Mouse (Mus musculus): ENCODE results near the gene Tcp11l2. TPM values are rescaled to one million over a fixed set of nuclear protein-coding genes. Genes with fewer than 3 reads are reported as not detected.

The Tcp11l2 gene
- polyA plus RNA-seq, 1 experiment from 2014 or later, result 20.0 TPM

DNA sequence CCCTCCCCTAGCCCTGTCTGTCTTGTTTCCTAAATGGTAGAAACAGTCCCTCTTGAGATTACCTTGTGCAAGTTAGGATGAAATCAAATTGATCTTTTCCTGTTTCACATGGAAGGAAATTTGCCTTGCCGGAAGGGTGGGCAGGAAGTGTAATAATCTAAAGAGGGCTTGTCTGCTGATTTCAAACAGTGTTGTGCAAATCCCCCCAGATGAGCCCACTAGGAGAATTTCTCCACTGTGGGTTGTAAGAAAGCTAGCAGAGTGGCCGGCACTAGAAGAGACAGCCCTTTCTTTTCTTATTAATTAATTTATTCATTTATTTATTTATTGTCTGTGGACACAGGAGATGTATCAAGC lies 8.8 kb downstream of the Tcp11l2 start:
- Histone ChIP-seq H3K9ac (no peak overlapping the region), H3K4me2 (replicated peaks) (no peak overlapping the region), H3K27me3 (no peaks in the 10 kb centered on the region), H3K9me3 (replicated peaks) (no peaks in the 10 kb centered on the region), H3K4me1 (no peaks in the 10 kb centered on the region), H3K4me3 (no peak overlapping the region), H3K27ac (no peak overlapping the region), H3K36me3 (no peaks in the 10 kb centered on the region; the same call in 1 of the 2 replicates)
- ATAC-seq (ENCODE audit: low FRiP score), result no peak
- WGBS, result 91% methylated on average over 2 of the region's 2 CpGs

DNA sequence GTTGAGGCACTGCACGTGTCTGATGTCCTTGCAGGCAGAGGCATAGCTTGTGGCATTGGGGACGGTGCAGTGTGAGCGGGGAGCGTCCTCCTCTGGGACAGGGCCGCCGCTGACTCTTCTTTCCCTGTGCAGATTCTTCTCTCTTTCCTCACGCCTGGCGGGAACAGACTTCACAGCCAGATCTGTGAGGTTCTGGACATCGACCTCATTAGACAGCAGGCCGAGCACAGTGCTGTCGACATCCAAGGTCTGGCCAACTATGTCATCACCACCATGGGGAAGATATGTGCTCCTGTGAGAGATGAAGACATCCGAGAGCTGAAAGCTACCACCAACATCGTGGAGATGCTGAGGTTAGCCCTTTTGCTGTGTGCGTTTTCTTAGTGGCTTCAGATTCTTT lies 14.5 kb downstream of the Tcp11l2 start:
- H3K27ac ChIP-seq, result no peak overlapping the region
- no peaks in the 10 kb centered on the region for H3K4me1 ChIP-seq
- H3K9ac ChIP-seq, result no peak overlapping the region
- no peak for ATAC-seq (ENCODE audit: low FRiP score)
- 86% methylated on average over 14 of the region's 14 CpGs for WGBS
- no peak overlapping the region for H3K4me3 ChIP-seq
- peaks cover 7% of the 10 kb centered on the region; the same call in 1 of the 2 replicates for H3K36me3 ChIP-seq
- H3K4me2 ChIP-seq (replicated peaks), result no peak overlapping the region
- H3K27me3 ChIP-seq, result no peaks in the 10 kb centered on the region
- H3K9me3 ChIP-seq (replicated peaks), result no peaks in the 10 kb centered on the region

DNA sequence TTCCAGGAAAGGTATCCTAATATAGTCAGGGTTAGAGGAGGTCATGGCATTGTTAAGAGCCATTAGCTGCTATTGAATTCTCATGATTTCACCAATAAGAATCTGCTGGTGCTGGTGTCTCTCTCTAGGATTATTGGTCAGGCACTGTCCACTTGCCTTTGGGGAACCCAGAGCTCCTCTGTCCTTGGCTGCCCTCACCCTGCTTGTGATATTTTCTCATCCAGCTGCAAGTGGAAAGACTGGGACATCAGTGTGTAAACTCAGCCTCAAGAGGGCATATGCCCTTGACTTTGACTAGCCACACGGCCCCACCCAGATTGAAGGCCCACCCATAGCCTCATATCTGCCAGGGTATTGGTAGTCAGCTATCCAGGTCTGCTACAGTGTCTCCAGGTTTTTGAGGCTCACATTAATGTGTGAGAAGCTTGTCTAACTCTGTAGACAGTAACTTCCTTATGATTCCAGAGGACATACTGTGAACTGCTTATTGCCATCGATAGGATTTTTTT lies 15.3 kb downstream of the Tcp11l2 start:
- H3K4me2 ChIP-seq (replicated peaks), result no peak overlapping the region
- WGBS, result 88% methylated on average over 2 of the region's 2 CpGs

DNA sequence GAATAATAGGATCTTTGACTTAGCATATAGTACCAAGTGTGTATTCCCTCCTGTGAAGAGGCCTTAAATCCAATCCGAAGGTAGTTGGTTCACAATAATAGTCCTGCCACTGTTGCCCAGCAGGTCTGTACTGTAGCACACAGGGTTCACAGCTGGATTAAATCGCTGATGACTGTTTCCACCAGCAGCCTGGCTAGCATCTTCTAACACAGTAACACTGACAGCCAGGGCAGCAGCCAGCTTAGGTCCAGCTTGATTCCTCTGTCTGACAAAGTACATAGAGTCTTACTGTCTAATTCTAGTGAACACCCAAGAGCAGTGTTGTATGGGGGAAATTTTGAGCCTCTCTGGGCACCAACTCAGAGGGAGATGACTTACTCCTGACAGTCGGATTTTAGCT lies 16.3 kb downstream of the Tcp11l2 start:
- no peak for ATAC-seq (ENCODE audit: low FRiP score)
- Histone ChIP-seq H3K27me3 (no peaks in the 10 kb centered on the region), H3K4me3 (no peak overlapping the region), H3K4me2 (replicated peaks) (no peak overlapping the region), H3K9me3 (replicated peaks) (no peaks in the 10 kb centered on the region), H3K27ac (no peak overlapping the region), H3K36me3 (peaks cover 7% of the 10 kb centered on the region; the same call in 1 of the 2 replicates), H3K4me1 (no peaks in the 10 kb centered on the region), H3K9ac (no peak overlapping the region)
- WGBS, result 60% methylated on average over 3 of the region's 3 CpGs

More for the DNA sequence above, 15.3 kb downstream of the Tcp11l2 start:
- no peak overlapping the region for H3K9ac ChIP-seq
- H3K4me3 ChIP-seq, result no peak overlapping the region
- peaks cover 7% of the 10 kb centered on the region; the same call in 1 of the 2 replicates for H3K36me3 ChIP-seq
- H3K4me1 ChIP-seq, result no peaks in the 10 kb centered on the region
- no peaks in the 10 kb centered on the region for H3K9me3 ChIP-seq (replicated peaks)
- no peaks in the 10 kb centered on the region for H3K27me3 ChIP-seq
- ATAC-seq (ENCODE audit: low FRiP score), result no peak
- no peak overlapping the region for H3K27ac ChIP-seq

DNA sequence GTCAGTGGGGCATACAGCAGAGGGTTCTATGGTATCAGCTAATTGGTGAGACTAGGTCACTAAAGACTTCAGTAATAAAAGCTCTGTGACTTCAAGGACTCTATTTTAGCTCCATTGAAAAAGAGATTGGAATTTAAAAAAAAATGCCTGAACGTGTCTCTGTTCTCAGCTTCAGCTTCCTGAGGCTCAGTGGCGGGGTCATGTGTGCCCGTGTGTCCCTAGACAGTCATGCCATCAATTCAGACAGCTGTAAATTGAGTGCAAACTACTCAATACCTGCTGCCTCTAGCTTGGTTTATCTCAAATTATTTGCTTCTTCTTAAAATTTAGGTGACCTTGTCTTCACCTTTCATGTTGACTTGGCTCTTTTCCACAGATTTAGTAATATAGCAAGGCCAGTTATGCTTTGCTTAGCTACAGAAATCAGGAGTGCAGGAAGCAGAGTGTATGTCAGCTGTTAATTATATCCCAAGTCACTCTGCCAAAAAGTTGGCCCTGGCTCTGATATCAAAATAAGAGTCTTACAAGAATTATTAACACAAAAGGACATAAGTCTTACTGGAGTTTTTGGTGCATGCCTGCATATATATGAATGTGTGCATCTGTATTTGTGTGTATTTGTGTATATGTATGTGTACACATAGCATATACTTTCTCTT lies 20.8 kb downstream of the Tcp11l2 start:
- Histone ChIP-seq H3K27ac (no peak overlapping the region), H3K27me3 (no peaks in the 10 kb centered on the region), H3K4me1 (no peaks in the 10 kb centered on the region), H3K9ac (no peak overlapping the region), H3K36me3 (0 out of 2 replicates have a peak, but pooled peaks cover 3% of the 10 kb centered on the region), H3K4me2 (replicated peaks) (no peak overlapping the region), H3K9me3 (replicated peaks) (no peaks in the 10 kb centered on the region), H3K4me3 (no peak overlapping the region)
- 59% methylated on average over 3 of the region's 3 CpGs for WGBS
- ATAC-seq (ENCODE audit: low FRiP score), result no peak

DNA sequence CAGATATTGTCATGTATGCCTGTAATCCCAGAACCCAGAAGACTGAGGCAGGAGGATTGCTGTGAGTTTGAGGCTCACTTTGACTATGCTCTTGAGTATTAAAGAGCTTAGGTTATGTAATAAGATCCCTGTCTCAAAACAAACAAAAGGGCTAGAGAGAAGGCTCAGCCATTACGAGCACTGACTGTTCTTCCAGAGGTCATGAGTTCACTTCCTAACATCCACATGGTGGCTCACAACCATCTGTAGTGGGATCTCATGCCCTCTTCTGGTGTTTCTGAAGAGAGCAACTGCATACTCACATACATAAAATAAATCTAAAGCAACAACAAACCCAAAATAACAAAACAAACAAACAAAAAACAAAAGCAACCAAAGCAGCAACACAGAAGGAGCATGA lies 21.7 kb downstream of the Tcp11l2 start:
- no peaks in the 10 kb centered on the region for H3K27me3 ChIP-seq

DNA sequence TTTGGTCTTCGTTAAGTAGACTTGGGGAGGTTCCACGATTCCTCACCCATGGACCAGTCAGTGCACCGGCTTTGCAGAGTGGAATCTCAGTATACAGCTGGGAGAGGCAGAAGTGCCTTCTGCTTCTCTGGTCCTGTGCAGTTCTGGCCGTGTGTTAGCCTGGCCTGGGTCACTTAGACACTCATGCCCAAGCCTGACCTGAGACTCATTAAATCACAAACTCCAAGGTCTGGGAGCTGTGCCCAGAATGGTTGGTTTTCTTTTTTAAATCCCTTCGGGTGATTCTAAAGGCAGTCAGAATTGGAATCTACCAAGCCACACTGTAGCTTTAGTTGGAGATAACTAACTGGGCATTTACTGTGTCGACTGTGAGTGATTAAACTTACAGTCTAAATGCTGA lies 23.7 kb downstream of the Tcp11l2 start:
- ATAC-seq (ENCODE audit: low FRiP score), result no peak
- no peaks in the 10 kb centered on the region for H3K27me3 ChIP-seq
- no peaks in the 10 kb centered on the region for H3K9me3 ChIP-seq (replicated peaks)
- no peak overlapping the region for H3K4me3 ChIP-seq
- no peak overlapping the region for H3K9ac ChIP-seq
- no peaks in the 10 kb centered on the region for H3K4me1 ChIP-seq
- H3K27ac ChIP-seq, result no peak overlapping the region
- no peak overlapping the region for H3K4me2 ChIP-seq (replicated peaks)
- H3K36me3 ChIP-seq, result no peaks in the 10 kb centered on the region; the same call in 1 of the 2 replicates
- WGBS, result 89% methylated on average over 6 of the region's 6 CpGs

More for the DNA sequence above, 21.7 kb downstream of the Tcp11l2 start:
- 0 out of 2 replicates have a peak, but pooled peaks cover 3% of the 10 kb centered on the region for H3K36me3 ChIP-seq
- no peak overlapping the region for H3K4me2 ChIP-seq (replicated peaks)
- no peaks in the 10 kb centered on the region for H3K4me1 ChIP-seq
- no peak overlapping the region for H3K9ac ChIP-seq
- H3K9me3 ChIP-seq (replicated peaks), result no peaks in the 10 kb centered on the region
- 35% methylated on average over 1 of the region's 1 CpGs for WGBS
- no peak for ATAC-seq (ENCODE audit: low FRiP score)
- no peak overlapping the region for H3K27ac ChIP-seq
- H3K4me3 ChIP-seq, result no peak overlapping the region

DNA sequence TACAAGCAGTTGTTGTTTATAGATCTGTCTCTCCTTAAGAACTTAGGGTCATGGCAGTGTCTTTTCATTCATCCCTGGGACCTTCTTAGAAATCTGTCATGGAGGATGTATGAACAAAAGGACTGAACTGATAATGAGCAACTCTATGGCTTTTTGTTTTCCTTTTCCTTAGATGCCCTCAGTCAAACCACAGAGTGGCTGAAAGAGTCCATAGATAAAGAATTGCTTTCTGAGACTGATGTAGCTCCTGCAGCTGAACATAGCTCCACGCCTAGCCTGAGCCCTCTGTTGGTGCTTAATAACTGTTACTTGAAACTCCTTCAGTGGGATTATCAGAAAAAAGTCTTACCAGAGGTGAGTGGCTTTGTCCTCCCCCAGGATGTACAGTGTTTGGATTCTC lies 27.9 kb downstream of the Tcp11l2 start:
- no peak overlapping the region for H3K4me2 ChIP-seq (replicated peaks)
- WGBS, result 53% methylated on average over 1 of the region's 1 CpGs
- ATAC-seq (ENCODE audit: low FRiP score), result no peak
- no peak overlapping the region for H3K27ac ChIP-seq
- H3K36me3 ChIP-seq, result peaks cover 4% of the 10 kb centered on the region; the same call in 1 of the 2 replicates
- no peaks in the 10 kb centered on the region for H3K9me3 ChIP-seq (replicated peaks)
- H3K9ac ChIP-seq, result no peak overlapping the region
- H3K27me3 ChIP-seq, result no peaks in the 10 kb centered on the region
- no peak overlapping the region for H3K4me3 ChIP-seq
- no peaks in the 10 kb centered on the region for H3K4me1 ChIP-seq

DNA sequence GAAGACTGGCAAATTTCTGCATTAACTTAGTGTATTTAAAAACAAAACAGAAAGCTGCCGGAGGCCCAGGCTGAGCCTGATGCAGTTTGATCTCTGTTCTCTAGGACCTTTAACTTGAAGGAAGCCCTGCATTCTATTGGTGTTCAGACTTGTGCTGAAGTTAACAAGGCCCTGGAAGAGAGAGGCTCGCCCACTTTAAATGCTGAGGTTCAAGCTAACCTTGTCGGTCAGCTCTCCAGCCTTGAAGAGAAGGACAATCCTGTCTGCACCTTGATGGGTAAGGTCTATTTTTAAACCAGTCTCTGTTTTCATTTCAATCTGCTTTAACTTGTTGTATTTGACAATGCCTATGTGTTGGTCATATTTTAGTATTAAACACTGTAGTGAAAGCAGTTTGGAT lies 31.9 kb downstream of the Tcp11l2 start:
- no peaks in the 10 kb centered on the region for H3K4me1 ChIP-seq
- no peaks in the 10 kb centered on the region for H3K9me3 ChIP-seq (replicated peaks)
- H3K4me3 ChIP-seq, result no peak overlapping the region
- peaks cover 4% of the 10 kb centered on the region; the same call in 1 of the 2 replicates for H3K36me3 ChIP-seq
- no peak overlapping the region for H3K9ac ChIP-seq
- ATAC-seq (ENCODE audit: low FRiP score), result no peak
- H3K4me2 ChIP-seq (replicated peaks), result no peak overlapping the region
- 84% methylated on average over 3 of the region's 3 CpGs for WGBS
- no peaks in the 10 kb centered on the region for H3K27me3 ChIP-seq
- no peak overlapping the region for H3K27ac ChIP-seq

DNA sequence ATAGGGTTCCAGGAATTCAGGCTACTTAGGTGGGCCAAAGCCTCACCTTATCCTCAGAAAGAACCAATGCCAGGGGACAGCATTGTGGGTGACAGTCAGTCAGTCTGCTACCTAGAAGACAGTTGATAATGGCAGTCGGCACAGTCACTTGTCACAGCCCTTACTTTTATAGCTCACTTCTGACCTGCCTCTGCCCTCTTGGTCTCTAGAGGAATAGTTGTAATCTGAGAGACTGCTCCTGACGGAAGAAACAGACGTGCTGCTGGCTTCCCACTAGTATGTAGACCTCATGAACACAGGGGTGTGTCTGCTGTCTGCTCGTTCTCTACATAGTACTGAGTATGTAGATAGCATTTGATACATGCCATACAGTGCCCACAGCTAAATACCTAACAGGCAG lies 33.9 kb downstream of the Tcp11l2 start:
- no peak overlapping the region for H3K9ac ChIP-seq
- H3K4me3 ChIP-seq, result no peak overlapping the region
- no peaks in the 10 kb centered on the region for H3K4me1 ChIP-seq
- 0 out of 2 replicates have a peak, but pooled peaks cover 4% of the 10 kb centered on the region for H3K36me3 ChIP-seq
- 65% methylated on average over 4 of the region's 4 CpGs for WGBS
- H3K9me3 ChIP-seq (replicated peaks), result no peaks in the 10 kb centered on the region
- no peak overlapping the region for H3K4me2 ChIP-seq (replicated peaks)
- ATAC-seq (ENCODE audit: low FRiP score), result no peak
- no peaks in the 10 kb centered on the region for H3K27me3 ChIP-seq
- H3K27ac ChIP-seq, result no peak overlapping the region

DNA sequence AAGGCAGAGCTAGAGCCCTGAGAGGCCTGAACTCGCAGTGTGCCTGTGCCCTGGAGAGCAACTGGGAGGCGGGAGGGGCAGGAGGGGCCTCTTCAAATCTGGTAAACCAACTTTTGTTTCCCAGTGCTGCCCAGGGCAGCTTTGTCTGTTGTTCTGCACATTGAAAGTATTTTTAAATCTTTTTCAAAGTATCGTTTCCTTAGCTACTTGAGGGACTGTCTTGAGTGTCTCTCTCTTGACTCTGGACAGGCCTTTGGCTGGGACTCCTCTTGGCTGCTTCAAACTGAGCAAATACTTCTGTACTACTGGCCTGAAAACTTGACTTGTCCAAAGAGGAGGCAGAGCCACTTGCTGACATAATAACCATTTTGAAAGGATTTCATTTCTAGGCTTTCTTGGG lies 34.4 kb downstream of the Tcp11l2 start:
- Histone ChIP-seq H3K27ac (no peak overlapping the region), H3K4me1 (no peaks in the 10 kb centered on the region), H3K36me3 (0 out of 2 replicates have a peak, but pooled peaks cover 4% of the 10 kb centered on the region), H3K4me3 (no peak overlapping the region), H3K4me2 (replicated peaks) (no peak overlapping the region), H3K9ac (no peak overlapping the region), H3K9me3 (replicated peaks) (no peaks in the 10 kb centered on the region), H3K27me3 (no peaks in the 10 kb centered on the region)
- ATAC-seq (ENCODE audit: low FRiP score), result no peak
- WGBS, result 72% methylated on average over 3 of the region's 3 CpGs

DNA sequence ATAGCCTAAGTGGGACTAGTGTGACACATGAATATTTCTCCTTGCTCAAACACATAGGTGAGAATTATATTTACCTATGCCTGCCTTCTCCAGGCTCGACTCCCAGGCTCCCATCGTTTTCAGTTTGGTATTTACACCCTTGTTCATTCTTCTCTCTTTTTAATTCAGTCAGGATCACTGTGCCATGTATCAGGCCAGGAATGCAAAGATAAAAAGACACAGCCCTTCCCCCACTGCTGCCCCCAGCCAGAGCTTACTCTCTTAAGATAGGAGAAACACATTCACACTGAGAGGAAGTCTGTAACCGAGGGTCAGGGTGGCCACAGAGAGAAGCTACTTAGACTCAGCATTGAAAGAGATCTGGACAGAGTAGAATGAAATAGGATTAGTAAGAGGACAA lies 35.2 kb downstream of the Tcp11l2 start:
- ATAC-seq (ENCODE audit: low FRiP score), result no peak
- H3K4me1 ChIP-seq, result no peaks in the 10 kb centered on the region
- no peaks in the 10 kb centered on the region for H3K27me3 ChIP-seq
- H3K27ac ChIP-seq, result no peak overlapping the region
- no peak overlapping the region for H3K4me2 ChIP-seq (replicated peaks)
- no peaks in the 10 kb centered on the region for H3K9me3 ChIP-seq (replicated peaks)
- H3K4me3 ChIP-seq, result no peak overlapping the region
- H3K9ac ChIP-seq, result no peak overlapping the region
- 57% methylated on average over 3 of the region's 3 CpGs for WGBS
- no peaks in the 10 kb centered on the region for H3K36me3 ChIP-seq

DNA sequence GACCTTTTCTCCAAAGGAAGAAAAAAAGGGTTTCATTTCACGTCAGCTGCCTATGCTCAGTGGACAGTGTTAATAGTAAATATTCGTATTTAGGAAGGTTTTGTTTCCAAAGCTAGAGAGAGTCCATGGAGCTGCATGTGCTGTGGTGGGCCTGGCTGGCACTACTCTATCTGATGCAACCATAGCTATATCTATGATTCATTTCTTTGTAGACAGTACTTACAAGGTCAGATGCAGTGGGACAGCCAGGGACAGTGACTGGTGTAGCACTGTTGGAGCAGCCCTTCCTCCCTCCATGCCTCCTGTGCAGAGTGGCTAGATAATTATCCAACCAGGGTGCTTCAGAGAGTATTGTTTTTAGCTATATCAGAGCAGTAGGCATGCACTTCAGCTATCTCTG lies 35.9 kb downstream of the Tcp11l2 start:
- whole genome bisulfite sequencing, result 72% methylated on average over 2 of the region's 2 CpGs
- Histone ChIP-seq H3K4me2 (replicated peaks) (no peak overlapping the region), H3K9ac (no peak overlapping the region), H3K36me3 (no peaks in the 10 kb centered on the region), H3K9me3 (replicated peaks) (no peaks in the 10 kb centered on the region), H3K4me1 (no peaks in the 10 kb centered on the region), H3K27me3 (no peaks in the 10 kb centered on the region), H3K27ac (no peak overlapping the region), H3K4me3 (no peak overlapping the region)
- ATAC-seq (ENCODE audit: low FRiP score), result no peak
